ENCODE assay signal across 8 mouse cellular contexts in the genomic region with DNA sequence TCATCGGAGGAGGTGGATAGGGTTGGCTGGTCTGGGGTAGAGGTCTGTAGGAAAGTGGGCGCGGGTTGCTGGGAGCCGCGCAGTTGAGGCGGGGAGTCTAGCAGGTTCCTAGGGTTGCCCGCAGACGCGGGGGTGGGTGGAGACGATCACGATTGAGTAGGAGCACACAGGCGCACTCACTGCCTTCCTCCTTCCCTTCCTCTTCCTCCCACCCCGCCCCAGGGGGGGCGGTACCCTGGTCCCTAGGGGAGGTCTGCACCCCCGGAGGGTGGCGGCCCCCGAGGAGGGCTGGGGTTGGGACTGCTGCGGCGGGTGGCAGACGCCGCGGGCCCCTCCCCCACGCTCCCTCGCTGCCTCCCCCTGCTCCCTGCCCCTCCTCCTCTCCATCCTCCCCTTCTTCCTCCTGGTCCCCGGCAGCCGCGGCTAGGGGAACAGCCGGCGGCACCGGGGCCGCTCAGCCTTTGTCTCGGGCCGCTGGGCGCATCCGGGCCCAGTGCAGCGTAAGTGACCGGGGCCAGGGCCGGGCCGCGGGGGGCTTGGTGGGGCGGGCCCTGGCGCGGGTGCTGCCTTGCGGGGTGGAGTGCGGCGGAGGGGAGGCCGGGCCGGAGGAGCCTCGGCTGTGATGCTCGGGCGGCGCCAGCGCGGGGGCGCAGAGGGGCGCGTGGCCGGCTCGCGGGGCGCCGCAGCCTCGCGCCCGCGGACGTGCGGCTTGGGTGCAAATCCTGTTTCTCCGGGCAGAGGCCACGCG. TPM values are rescaled to one million over a fixed set of nuclear protein-coding genes. Genes with fewer than 3 reads are reported as not detected.
A peak's percentile ranks its signal among the peaks of the same experiment; 100 is the strongest.
DNase-seq lines count a peak whose midpoint lies in the region; ATAC-seq and TF ChIP-seq lines count a peak whose summit lies in the region.

A gene (plus strand): TSS at position 139 of the 748 bp plus-strand sequence.

- H3K4me2 ChIP-seq in embryonic facial prominence, embryonic 15.5 days (replicated peaks) = peak within 1 kb of the TSS; percentile 95

- intact Hi-C loops in heart, postnatal 10 days (cut with DNase I) = no loop called here

- peak within 1 kb of the TSS; percentile 42 for H3K4me3 ChIP-seq in bone marrow macrophage, adult 2 months (ENCODE audit: insufficient read depth, low read length)
- peak within 1 kb of the TSS; percentile 80 for H3K4me3 ChIP-seq in embryonic facial prominence, embryonic 15.5 days (replicated peaks)

- peak within 1 kb of the TSS; percentile 66 for H3K9ac ChIP-seq in embryonic facial prominence, embryonic 15.5 days

- under 1% methylated on average over 67 of the region's 71 CpGs for WGBS in embryonic facial prominence, embryonic 15.5 days

- H3K27me3 ChIP-seq in embryonic facial prominence, embryonic 15.5 days = no peaks in the 10 kb centered on the region

- no peak for TF ChIP-seq CTCF in bone marrow macrophage, adult 2 months (IDR thresholded peaks at IDR 0.05; ENCODE audit: low read depth, low read length)

- no peak for TF ChIP-seq POLR2A in bone marrow macrophage, adult 2 months (IDR thresholded peaks at IDR 0.05; ENCODE audit: borderline replicate concordance, low read depth, low read length)

- no peaks in the 10 kb centered on the region for H3K36me3 ChIP-seq in embryonic facial prominence, embryonic 15.5 days

- no peaks in the 10 kb centered on the region; the same call in 1 of the 2 replicates for H3K4me1 ChIP-seq in bone marrow macrophage, adult 2 months (ENCODE audit: control insufficient read depth, insufficient read depth, low read length)
- H3K4me1 ChIP-seq in embryonic facial prominence, embryonic 15.5 days = 0 out of 2 replicates have a peak, but pooled peaks cover 5% of the 10 kb centered on the region

- no peaks in the 10 kb centered on the region for H3K9me3 ChIP-seq in embryonic facial prominence, embryonic 15.5 days (replicated peaks)

- H3K27ac ChIP-seq in bone marrow macrophage, adult 2 months (ENCODE audit: insufficient read depth, low read depth, low read length) = no peak within 1 kb of the TSS
- H3K27ac ChIP-seq in embryonic facial prominence, embryonic 15.5 days (replicated peaks) = peak within 1 kb of the TSS; percentile 73

- DNase-seq in ES-CJ7 (ENCODE audit: low read depth, low spot score) = peak; percentile 45
- DNase-seq in heart, postnatal 10 days = peak; percentile 29 to 31
- DNase-seq in left cerebral cortex, adult 11 months (ENCODE audit: low spot score) = peak; percentile 28
- DNase-seq in lung, postnatal 36 days = peak; percentile 4
- peak; percentile 69 for DNase-seq in right cerebral cortex, postnatal 25 days

- ATAC-seq in embryonic facial prominence, embryonic 15.5 days (ENCODE audit: insufficient number of reproducible peaks, low FRiP score, low TSS enrichment, low read depth) = peak; percentile 83
- no peak for ATAC-seq in erythroid progenitor cell, adult 5-6 weeks (replicated peaks; ENCODE audit: low FRiP score, poor library complexity, severe bottlenecking)

RNA-seq across cellular contexts. Expression of the gene that starts here (rescaled TPM):
- polyA plus RNA-seq in bone marrow macrophage, adult 2 months (2012; ENCODE audit: insufficient read depth, insufficient read length, missing spikeins) = not detected in 2 replicates
- 5.9 and 8.0 TPM in 2 replicates for polyA plus RNA-seq in embryonic facial prominence, embryonic 15.5 days (2015; fragmentation: Nextera tagmentation; extraction: Ambion mirVana)
- under 1 TPM; 0.67 to 0.77 TPM for total RNA-seq in heart, postnatal 10 days (2021)
- not detected in 2 replicates for total RNA-seq in erythroid progenitor cell, adult 5-6 weeks (2015; ENCODE audit: low replicate concordance)
- not detected in 2 replicates for total RNA-seq in erythroid progenitor cell, adult 5-6 weeks (2017; ENCODE audit: low replicate concordance)

Comparison
In these comparisons a context has a peak if more than half of its experiments do, and no peak if none do; other contexts are left out.
1. Peak in DNase-seq in heart, postnatal 10 days; RNA of the gene not detected or under 1 TPM.
2. DNase-seq: peak in every context shown above with its lines; median percentile 69 in right cerebral cortex, postnatal 25 days; 45 in ES-CJ7; 30 in heart, postnatal 10 days; 28 in left cerebral cortex, adult 11 months; 4 in lung, postnatal 36 days.